Mouse (Mus musculus) limb, embryonic 12.5 days (tissue): ENCODE data around the gene Ksr1. TPM values are rescaled to one million over a fixed set of nuclear protein-coding genes. Genes with fewer than 3 reads are reported as not detected.

Experiments
- ATAC-seq: fragments of 200-750 bp; cut with Nextera tagmentation; 2 replicates; pipeline ENCODE4 v1.8.0; 2017; ENCODE audit warnings: low read depth, moderate TSS enrichment; ENCODE audit not compliant: insufficient number of reproducible peaks, insufficient read depth, low FRiP score, low TSS enrichment
- H3K27ac ChIP-seq: fragments of 300-500 bp; sonication (generic); 2 replicates; pipeline ENCODE4 v1.5.1; 2016; ENCODE audit warnings: mild to moderate bottlenecking, moderate library complexity
- H3K27me3 ChIP-seq: fragments of 300-500 bp; sonication (generic); 2 replicates; pipeline ENCODE4 v1.6.1; 2016; ENCODE audit warnings: mild to moderate bottlenecking, moderate library complexity
- H3K36me3 ChIP-seq: fragments of 300-500 bp; sonication (generic); 2 replicates; pipeline ENCODE4 v1.6.1; 2016; ENCODE audit warnings: mild to moderate bottlenecking, moderate library complexity
- H3K4me1 ChIP-seq: fragments of 300-500 bp; sonication (generic); replicated peaks from 2 replicates; pipeline ENCODE4 v1.6.1; 2016
- H3K4me2 ChIP-seq: fragments of 300-500 bp; sonication (generic); 2 replicates; pipeline ENCODE4 v1.6.1; 2016; ENCODE audit warnings: mild to moderate bottlenecking, moderate library complexity
- H3K4me3 ChIP-seq: fragments of 300-500 bp; sonication (generic); replicated peaks from 2 replicates; pipeline ENCODE4 v1.5.1; 2016; ENCODE audit warnings: mild to moderate bottlenecking
- H3K9ac ChIP-seq: fragments of 300-500 bp; sonication (generic); replicated peaks from 2 replicates; pipeline ENCODE4 v1.6.1; 2016; ENCODE audit warnings: mild to moderate bottlenecking, moderate library complexity
- H3K9me3 ChIP-seq: fragments of 300-500 bp; sonication (generic); 2 replicates; pipeline ENCODE4 v1.6.1; 2016; ENCODE audit warnings: mild to moderate bottlenecking, moderate library complexity
- WGBS: fragments of 180-500 bp; shearing (Covaris S2); methylation state at CpG from one replicate; pipeline ENCODE4 v1.1.7; 2016; 5-methylcytosine and 5-hydroxymethylcytosine counted together
- polyA plus RNA-seq: library from polyadenylated mRNA; unstranded; fragments of >200 nt; fragmentation: Nextera tagmentation; extraction: Ambion mirVana; gene quantifications from 2 replicates; pipeline ENCODE4 v1.2.1, GENCODE M21; 2016

The Ksr1 gene
- polyA plus RNA-seq = 2.7 and 4.3 TPM in 2 replicates

GRCm38 (mm10) chr11:79146331-79146767, at the start of gene Ksr1:
Gene Ksr1 (minus strand): TSS chr11:79146407.
- Histone ChIP-seq H3K27me3 (no peaks in the 10 kb centered on the region), H3K4me2 (peak within 1 kb of the TSS; percentile 83), H3K27ac (peak within 1 kb of the TSS; percentile 91), H3K9ac (peak within 1 kb of the TSS; percentile 87), H3K4me1 (peaks cover 28% of the 10 kb centered on the region), H3K9me3 (no peaks in the 10 kb centered on the region), H3K36me3 (no peaks in the 10 kb centered on the region), H3K4me3 (peak within 1 kb of the TSS; percentile 83)
- ATAC-seq = peak; percentile 94
- WGBS = under 1% methylated on average over 42 of the region's 42 CpGs

GRCm38 (mm10) chr11:79192176-79192575, 46.0 kb upstream of the Ksr1 start:
- Histone ChIP-seq H3K27me3 (no peaks in the 10 kb centered on the region), H3K27ac (no peak overlapping the region), H3K4me2 (no peak overlapping the region), H3K4me3 (no peak overlapping the region), H3K4me1 (0 out of 2 replicates have a peak, but pooled peaks cover 8% of the 10 kb centered on the region), H3K36me3 (no peaks in the 10 kb centered on the region), H3K9ac (no peak overlapping the region), H3K9me3 (no peaks in the 10 kb centered on the region)
- WGBS = 84% methylated on average over 1 of the region's 1 CpGs
- ATAC-seq = no peak

- Histone ChIP-seq H3K27me3 (no peaks in the 10 kb centered on the region), H3K4me3 (no peak overlapping the region), H3K9ac (no peak overlapping the region), H3K4me2 (no peak overlapping the region), H3K27ac (no peak overlapping the region), H3K9me3 (no peaks in the 10 kb centered on the region), H3K36me3 (no peaks in the 10 kb centered on the region), H3K4me1 (no peaks in the 10 kb centered on the region)
- ATAC-seq = no peak
- WGBS = 79% methylated on average over 4 of the region's 4 CpGs
Observed at GRCm38 (mm10) chr11:79191214-79191613, 45.0 kb upstream of the Ksr1 start.

DNA sequence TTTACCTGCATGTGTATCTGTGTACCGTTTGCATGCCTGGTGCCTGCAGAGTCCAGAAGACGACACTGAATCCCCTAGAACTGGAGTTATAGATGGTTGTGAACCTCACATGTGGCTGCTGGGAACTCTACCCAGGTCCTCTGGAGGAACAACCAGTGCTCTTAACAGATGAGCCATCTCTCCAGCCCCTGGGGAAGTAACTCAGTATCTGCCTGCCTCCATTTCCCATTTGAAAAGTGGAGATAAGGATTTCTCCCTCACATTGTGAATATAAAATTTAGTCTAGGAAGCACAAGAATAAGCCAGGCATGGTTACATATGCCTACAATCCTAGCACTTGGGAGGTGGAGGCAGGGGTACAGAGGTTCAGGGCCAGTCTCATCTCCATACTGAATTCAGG, 44.0 kb upstream of the Ksr1 start:
- Histone ChIP-seq H3K36me3 (no peaks in the 10 kb centered on the region), H3K4me3 (no peak overlapping the region), H3K4me1 (no peaks in the 10 kb centered on the region), H3K4me2 (no peak overlapping the region), H3K9ac (no peak overlapping the region), H3K9me3 (no peaks in the 10 kb centered on the region), H3K27ac (no peak overlapping the region), H3K27me3 (no peaks in the 10 kb centered on the region)
- no peak for ATAC-seq
- WGBS = 82% methylated on average over 2 of the region's 2 CpGs

DNA sequence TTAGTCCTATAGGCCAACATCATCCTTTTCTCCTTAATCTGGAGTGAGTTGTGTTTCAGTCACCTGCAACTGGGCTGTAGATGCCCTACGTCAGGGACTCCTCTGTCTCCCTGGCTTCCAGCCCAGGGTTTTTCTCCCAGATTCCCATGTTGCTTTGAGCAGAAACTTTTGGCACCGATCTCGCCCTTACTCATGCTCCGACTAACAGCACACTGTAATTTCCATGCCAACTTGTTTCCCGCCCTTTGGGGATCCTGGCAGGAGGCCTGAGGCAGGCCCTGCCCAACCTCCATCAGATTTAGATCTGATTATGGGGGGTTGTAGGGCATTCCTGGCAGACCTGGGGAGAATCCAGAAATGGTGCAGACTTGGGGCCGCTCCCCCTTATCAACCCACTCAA, 42.0 kb upstream of the Ksr1 start:
- Histone ChIP-seq H3K9me3 (no peaks in the 10 kb centered on the region; the same call in 1 of the 2 replicates), H3K27ac (no peak overlapping the region), H3K4me2 (no peak overlapping the region), H3K4me3 (no peak overlapping the region), H3K4me1 (no peaks in the 10 kb centered on the region), H3K9ac (no peak overlapping the region), H3K27me3 (no peaks in the 10 kb centered on the region), H3K36me3 (no peaks in the 10 kb centered on the region)
- ATAC-seq = no peak
- 85% methylated on average over 6 of the region's 6 CpGs for WGBS

DNA sequence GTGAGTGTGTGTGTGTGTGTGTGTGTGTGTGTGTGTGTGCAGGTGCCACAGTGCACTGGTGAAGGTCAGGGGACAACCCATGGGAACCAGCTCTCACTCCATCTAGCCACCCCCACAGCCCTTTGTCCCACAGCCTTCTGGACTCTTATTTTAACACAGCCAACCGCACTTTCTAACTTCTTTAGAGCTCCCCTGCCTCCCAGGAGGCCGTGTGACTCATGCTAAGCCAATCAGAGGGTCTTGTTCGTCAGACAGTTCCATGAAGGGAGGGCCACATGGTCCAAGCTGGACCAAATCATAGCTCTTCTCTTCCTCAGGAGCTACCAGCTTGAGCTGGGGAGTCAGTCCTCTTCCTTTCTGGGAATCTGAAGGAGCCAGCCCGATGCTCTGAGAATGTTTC, 41.1 kb upstream of the Ksr1 start:
- WGBS = 60% methylated on average over 4 of the region's 4 CpGs
- Histone ChIP-seq H3K9ac (no peak overlapping the region), H3K4me2 (no peak overlapping the region), H3K36me3 (no peaks in the 10 kb centered on the region), H3K27ac (no peak overlapping the region), H3K4me1 (no peaks in the 10 kb centered on the region), H3K4me3 (no peak overlapping the region), H3K9me3 (no peaks in the 10 kb centered on the region; the same call in 1 of the 2 replicates), H3K27me3 (no peaks in the 10 kb centered on the region)
- no peak for ATAC-seq

DNA sequence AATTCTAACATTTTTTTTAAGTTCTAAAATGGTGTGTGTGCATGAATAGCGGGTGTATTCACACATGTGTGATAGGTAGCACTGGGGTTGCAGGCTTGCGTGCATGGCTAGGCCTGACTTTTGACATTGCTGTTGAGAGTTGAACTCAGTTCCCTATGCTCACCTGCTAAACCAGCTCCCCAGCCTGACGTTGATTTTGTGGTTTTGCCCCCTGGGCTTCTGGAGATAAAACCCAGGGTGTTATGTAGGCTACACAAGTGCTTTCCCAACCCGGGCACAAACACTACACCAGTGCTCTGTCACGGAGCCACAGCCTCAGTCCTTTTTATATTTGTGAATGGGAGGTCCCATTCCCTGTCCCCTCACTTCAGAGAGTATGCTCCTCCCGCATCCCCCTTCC, 39.5 kb upstream of the Ksr1 start:
- WGBS = 83% methylated on average over 6 of the region's 6 CpGs
- H3K4me2 ChIP-seq = no peak overlapping the region
- H3K27me3 ChIP-seq = no peaks in the 10 kb centered on the region

DNA sequence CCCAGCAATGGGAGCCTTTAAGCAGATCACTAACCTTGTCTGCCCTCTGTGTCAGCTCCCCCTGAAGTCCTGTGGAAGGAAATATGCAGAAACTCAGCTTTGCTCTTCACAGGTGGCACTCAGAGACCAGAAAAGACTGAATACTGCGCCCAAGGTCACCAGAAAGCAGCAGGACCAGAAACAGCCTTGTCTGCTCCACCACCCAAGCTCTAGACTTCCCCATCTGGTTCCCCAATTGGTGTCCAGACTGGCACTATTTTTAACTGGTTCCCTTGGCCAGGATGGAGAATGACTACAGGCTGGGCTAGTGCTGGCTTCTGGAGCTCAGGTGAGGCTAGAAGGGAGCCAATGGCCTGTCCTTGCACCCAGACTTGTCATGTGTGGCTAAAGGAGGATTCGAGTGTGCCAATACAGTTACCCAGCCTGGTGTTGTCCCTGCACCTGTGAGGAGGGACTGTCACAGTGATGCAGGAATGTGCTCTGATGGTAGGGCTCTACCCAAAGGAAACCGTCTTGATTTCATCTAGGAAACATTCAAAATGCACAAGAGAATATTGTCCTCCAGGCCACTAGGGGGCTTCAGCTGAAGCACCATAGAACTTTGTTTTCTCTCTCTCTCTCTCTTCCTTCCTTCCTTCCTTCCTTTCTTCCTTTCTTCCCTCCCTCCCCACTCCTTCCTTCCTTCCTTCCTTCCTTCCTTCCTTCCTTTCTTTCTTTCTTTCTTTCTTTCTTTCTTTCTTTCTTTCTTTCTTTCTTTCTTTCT, 38.1 kb upstream of the Ksr1 start:
- H3K27me3 ChIP-seq = no peaks in the 10 kb centered on the region
- H3K4me3 ChIP-seq = no peak overlapping the region
- no peaks in the 10 kb centered on the region; the same call in 1 of the 2 replicates for H3K9me3 ChIP-seq
- no peak overlapping the region for H3K9ac ChIP-seq
- WGBS = 82% methylated on average over 3 of the region's 3 CpGs
- no peak overlapping the region for H3K27ac ChIP-seq
- H3K4me1 ChIP-seq = no peaks in the 10 kb centered on the region
- no peak overlapping the region for H3K4me2 ChIP-seq
- H3K36me3 ChIP-seq = no peaks in the 10 kb centered on the region
- no peak for ATAC-seq

More for the DNA sequence above, 39.5 kb upstream of the Ksr1 start:
- no peak overlapping the region for H3K4me3 ChIP-seq
- H3K27ac ChIP-seq = no peak overlapping the region
- ATAC-seq = no peak
- H3K9me3 ChIP-seq = no peaks in the 10 kb centered on the region; the same call in 1 of the 2 replicates
- no peak overlapping the region for H3K9ac ChIP-seq
- H3K36me3 ChIP-seq = no peaks in the 10 kb centered on the region
- H3K4me1 ChIP-seq = no peaks in the 10 kb centered on the region

- Histone ChIP-seq H3K4me3 (no peak overlapping the region), H3K9ac (no peak overlapping the region), H3K4me2 (no peak overlapping the region), H3K27ac (no peak overlapping the region), H3K27me3 (no peaks in the 10 kb centered on the region), H3K4me1 (no peaks in the 10 kb centered on the region), H3K9me3 (no peaks in the 10 kb centered on the region; the same call in 1 of the 2 replicates), H3K36me3 (no peaks in the 10 kb centered on the region)
- WGBS = 89% methylated on average over 6 of the region's 6 CpGs
- ATAC-seq = no peak
Observed at GRCm38 (mm10) chr11:79183400-79183799, 37.2 kb upstream of the Ksr1 start.

DNA sequence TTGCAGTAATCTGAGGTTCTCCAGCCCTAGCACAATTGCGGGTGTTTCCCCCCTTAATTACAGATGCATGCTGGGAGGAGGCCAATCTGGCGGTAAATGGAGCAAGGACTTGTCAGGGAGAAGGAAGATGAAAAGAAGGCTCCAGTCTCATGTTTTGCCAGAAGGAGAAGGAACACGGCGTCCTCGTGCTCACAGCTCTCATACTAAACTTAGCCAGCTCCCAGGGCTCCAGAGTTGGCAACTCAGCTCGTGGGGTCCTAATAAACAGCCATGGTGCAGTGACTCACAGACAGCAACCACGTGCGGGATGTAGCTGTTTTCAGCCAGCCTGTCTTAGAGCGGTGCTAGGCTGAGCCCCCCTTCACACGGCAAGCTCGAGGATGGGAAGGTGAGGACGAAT, 36.7 kb upstream of the Ksr1 start:
- Histone ChIP-seq H3K27me3 (no peaks in the 10 kb centered on the region), H3K9me3 (no peaks in the 10 kb centered on the region; the same call in 1 of the 2 replicates), H3K36me3 (no peaks in the 10 kb centered on the region), H3K4me2 (no peak overlapping the region), H3K9ac (no peak overlapping the region), H3K27ac (no peak overlapping the region), H3K4me3 (no peak overlapping the region), H3K4me1 (no peaks in the 10 kb centered on the region)
- ATAC-seq = no peak
- 75% methylated on average over 12 of the region's 12 CpGs for WGBS

GRCm38 (mm10) chr11:79181914-79182313, 35.7 kb upstream of the Ksr1 start:
- Histone ChIP-seq H3K36me3 (no peaks in the 10 kb centered on the region), H3K9ac (no peak overlapping the region), H3K4me3 (no peak overlapping the region), H3K9me3 (no peaks in the 10 kb centered on the region; the same call in 1 of the 2 replicates), H3K4me1 (no peaks in the 10 kb centered on the region), H3K4me2 (no peak overlapping the region), H3K27ac (no peak overlapping the region), H3K27me3 (no peaks in the 10 kb centered on the region)
- no peak for ATAC-seq
- WGBS = 91% methylated on average over 4 of the region's 4 CpGs

DNA sequence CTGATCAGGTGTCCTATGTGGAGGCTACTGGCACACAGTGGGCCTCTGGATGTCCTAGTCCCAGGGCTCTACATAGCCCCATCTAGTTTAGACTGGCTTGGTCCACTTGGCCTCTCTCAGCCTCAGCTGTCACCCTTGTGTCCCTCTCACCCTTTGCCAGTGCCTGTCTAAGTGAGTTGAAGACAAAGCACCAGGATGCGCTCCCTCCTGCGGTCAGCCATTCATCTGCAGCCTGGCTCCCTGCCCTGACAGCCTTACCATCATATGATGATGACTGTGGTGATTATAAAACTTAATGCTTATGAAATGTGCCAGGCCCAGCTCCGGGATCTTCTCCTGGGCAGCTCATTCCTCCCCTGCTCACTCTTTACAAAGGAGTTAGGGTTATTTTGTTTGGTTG, 30.5 kb upstream of the Ksr1 start:
- no peak for ATAC-seq
- H3K4me3 ChIP-seq = no peak overlapping the region
- H3K27me3 ChIP-seq = no peaks in the 10 kb centered on the region
- H3K9me3 ChIP-seq = no peaks in the 10 kb centered on the region
- no peak overlapping the region for H3K27ac ChIP-seq
- no peak overlapping the region for H3K9ac ChIP-seq
- 84% methylated on average over 3 of the region's 3 CpGs for WGBS
- no peaks in the 10 kb centered on the region for H3K36me3 ChIP-seq
- no peak overlapping the region for H3K4me2 ChIP-seq
- no peaks in the 10 kb centered on the region for H3K4me1 ChIP-seq
